Mouse (Mus musculus) layer of hippocampus, adult 9-11 months (tissue): ENCODE data around the gene Kctd20.

Experiments used
- DNase-seq: peaks from one replicate; pipeline ENCODE4 v3.0.0; 2022

Gene Kctd20

GRCm38 (mm10) chr17:28951831-28952799, at the start of gene Kctd20:
TSS of gene Kctd20 (plus strand) at chr17:28951950.
- DNase-seq, result peak; percentile 92

- DNase-seq, result peak; percentile 76
Measured at GRCm38 (mm10) chr17:28904546-28905376, 47.0 kb upstream of the Kctd20 start.

- DNase-seq, result no peak
Measured at GRCm38 (mm10) chr17:28905377-28905916, 46.3 kb upstream of the Kctd20 start.

GRCm38 (mm10) chr17:28907959-28908358, 43.8 kb upstream of the Kctd20 start:
- peak; percentile 70 for DNase-seq

GRCm38 (mm10) chr17:28909252-28909941, 42.4 kb upstream of the Kctd20 start:
- no peak for DNase-seq

- no peak for DNase-seq
Measured at GRCm38 (mm10) chr17:28910139-28910538, 41.6 kb upstream of the Kctd20 start.

GRCm38 (mm10) chr17:28913200-28913599, 38.5 kb upstream of the Kctd20 start:
- DNase-seq, result no peak

GRCm38 (mm10) chr17:28913940-28914339, 37.8 kb upstream of the Kctd20 start:
- DNase-seq, result no peak

GRCm38 (mm10) chr17:28915060-28915628, 36.6 kb upstream of the Kctd20 start, which contains the start of gene 4930539E08Rik:
TSS of gene 4930539E08Rik (minus strand) at chr17:28915324.
- DNase-seq, result no peak

- no peak for DNase-seq
Measured at GRCm38 (mm10) chr17:28916520-28916919, 35.2 kb upstream of the Kctd20 start.

GRCm38 (mm10) chr17:28921086-28921485, 30.7 kb upstream of the Kctd20 start:
- no peak for DNase-seq

- no peak for DNase-seq
Measured at GRCm38 (mm10) chr17:28922096-28922495, 29.7 kb upstream of the Kctd20 start.

- no peak for DNase-seq
Measured at GRCm38 (mm10) chr17:28924957-28925595, 26.7 kb upstream of the Kctd20 start.

GRCm38 (mm10) chr17:28926380-28926779, 25.4 kb upstream of the Kctd20 start:
- peak; percentile 69 for DNase-seq

GRCm38 (mm10) chr17:28926866-28927635, 24.7 kb upstream of the Kctd20 start:
- DNase-seq, result peak; percentile 53

- no peak for DNase-seq
Measured at GRCm38 (mm10) chr17:28928004-28928403, 23.7 kb upstream of the Kctd20 start.

GRCm38 (mm10) chr17:28929369-28929768, 22.4 kb upstream of the Kctd20 start:
- DNase-seq, result no peak

GRCm38 (mm10) chr17:28930392-28931074, 21.2 kb upstream of the Kctd20 start:
- peak; percentile 62 for DNase-seq

- DNase-seq, result no peak
Measured at GRCm38 (mm10) chr17:28931436-28932211, 20.1 kb upstream of the Kctd20 start.
